Mouse (Mus musculus) MEL (cell line): Measurements from ENCODE around the gene Lrrc73.

Source experiments
- CHD1 ChIP-seq: IDR thresholded peaks from 2 replicates; pipeline ENCODE4 v1.6.1; 2012; ENCODE audit warnings: low read depth, mild to moderate bottlenecking, inconsistent platforms, low read length, improper control_type of control experiment
- CTCF ChIP-seq, 3 experiments: IDR thresholded peaks in 2 of 3; conservative IDR thresholded peaks in 1 of 3; 2 replicates each; pipeline ENCODE4 v1.5.1; 2011 to 2012; ENCODE audit warnings: low read length in 3 of 3, low read depth in 2 of 3, mild to moderate bottlenecking in 2 of 3, improper control_type of control experiment in 1 of 3, inconsistent platforms in 1 of 3, mixed read lengths in 1 of 3, moderate library complexity in 1 of 3; ENCODE audit not compliant: control insufficient read depth in 1 of 3, insufficient read depth in 1 of 3, poor library complexity in 1 of 3, severe bottlenecking in 1 of 3
- GABPA ChIP-seq: IDR thresholded peaks from 2 replicates; pipeline ENCODE4 v1.6.1; 2012; ENCODE audit warnings: low read depth, mild to moderate bottlenecking, inconsistent platforms, low read length, improper control_type of control experiment, moderate library complexity
- POLR2A ChIP-seq, 2 experiments: IDR thresholded peaks; 2 replicates each; pipeline ENCODE4 v1.6.1; 2011 to 2012; ENCODE audit warnings: low read length in 2 of 2, mild to moderate bottlenecking in 2 of 2, control low read depth in 1 of 2, improper control_type of control experiment in 1 of 2, low read depth in 1 of 2, moderate library complexity in 1 of 2; ENCODE audit not compliant: control insufficient read depth in 1 of 2, insufficient read depth in 1 of 2, poor library complexity in 1 of 2
- TCF12 ChIP-seq: IDR thresholded peaks from 2 replicates; pipeline ENCODE4 v1.6.1; 2014; ENCODE audit warnings: low read depth, mild to moderate bottlenecking, inconsistent platforms, low read length, improper control_type of control experiment, moderate library complexity

GRCm38 (mm10) chr17:46242274-46242673 lies 11.1 kb upstream of the Lrrc73 start:
- no peak for TF ChIP-seq GABPA
- no peak for TF ChIP-seq CHD1
- no peak for TF ChIP-seq POLR2A (IDR thresholded peaks at IDR 0.05; ENCODE audit: control insufficient read depth in 1 of 2, insufficient read depth in 1 of 2, low read depth in 1 of 2, low read length in 2 of 2, poor library complexity in 1 of 2)
- TF ChIP-seq CTCF (IDR thresholded peaks at IDR 0.05 in 2 of 3, conservative IDR thresholded peaks at IDR 0.05 in 1 of 3; ENCODE audit: control insufficient read depth in 1 of 3, insufficient read depth in 1 of 3, low read depth in 2 of 3, low read length in 3 of 3, poor library complexity in 1 of 3, severe bottlenecking in 1 of 3) = no peak
- no peak for TF ChIP-seq TCF12
